Comparison of ENCODE assay signal across 8 mouse cellular contexts in genomic region chr11:55077331-55078231, GRCm38 (mm10). TPM values are rescaled to one million over a fixed set of nuclear protein-coding genes. Genes with fewer than 3 reads are reported as not detected.
DNase-seq lines count a peak whose midpoint lies in the region; ATAC-seq and TF ChIP-seq lines count a peak whose summit lies in the region.

Gene Ccdc69, minus strand, starts transcription at chr11:55078131.

- peak; percentile 57 for ATAC-seq in forebrain, embryonic 13.5 days

- peak within 1 kb of the TSS; percentile 59 to 64 for H3K4me3 ChIP-seq in ES-E14 (ENCODE audit: insufficient read depth in 1 of 2, low read depth in 1 of 2, low read length in 2 of 2, poor library complexity in 1 of 2, severe bottlenecking in 1 of 2)
- peak within 1 kb of the TSS; percentile 41 for H3K4me3 ChIP-seq in forebrain, embryonic 13.5 days
- H3K4me3 ChIP-seq in limb, embryonic 10.5 days: peak within 1 kb of the TSS; percentile 60
- peak within 1 kb of the TSS; percentile 63 for H3K4me3 ChIP-seq in midbrain, embryonic 10.5 days

- peak within 1 kb of the TSS; percentile 48 for H3K9ac ChIP-seq in ES-E14 (ENCODE audit: insufficient read depth, low read depth, low read length, poor library complexity, severe bottlenecking)
- H3K9ac ChIP-seq in forebrain, embryonic 13.5 days: peak within 1 kb of the TSS; percentile 64

- H3K9me3 ChIP-seq in ES-E14 (ENCODE audit: control insufficient read depth, insufficient read depth, low read depth, low read length): no peaks in the 10 kb centered on the region
- 0 out of 2 replicates have a peak, but pooled peaks cover 4% of the 10 kb centered on the region for H3K9me3 ChIP-seq in forebrain, embryonic 13.5 days (replicated peaks)
- no peaks in the 10 kb centered on the region for H3K9me3 ChIP-seq in limb, embryonic 10.5 days (replicated peaks)
- H3K9me3 ChIP-seq in midbrain, embryonic 10.5 days (replicated peaks): peaks cover 5% of the 10 kb centered on the region; the same call in 1 of the 2 replicates

- peaks cover 20% of the 10 kb centered on the region for H3K27me3 ChIP-seq in forebrain, embryonic 13.5 days
- H3K27me3 ChIP-seq in limb, embryonic 10.5 days (ENCODE audit: low read depth, poor library complexity, severe bottlenecking): peaks cover 40% of the 10 kb centered on the region
- H3K27me3 ChIP-seq in midbrain, embryonic 10.5 days (ENCODE audit: low read depth, poor library complexity, severe bottlenecking): peaks cover 40% of the 10 kb centered on the region

- no peak within 1 kb of the TSS for H3K27ac ChIP-seq in ES-E14 (ENCODE audit: insufficient read depth, low read depth, low read length, poor library complexity, severe bottlenecking)
- no peak within 1 kb of the TSS for H3K27ac ChIP-seq in forebrain, embryonic 13.5 days
- peak within 1 kb of the TSS; percentile 21; the same call in 1 of the 2 replicates for H3K27ac ChIP-seq in limb, embryonic 10.5 days
- peak within 1 kb of the TSS; percentile 69 for H3K27ac ChIP-seq in midbrain, embryonic 10.5 days (replicated peaks)

- in situ Hi-C loops in ES-E14 (cut with MboI; ENCODE audit: low sequenced_read_pairs in 2 of 2, unreplicated experiment in 2 of 2): no loop called here

- DNase-seq in ES-E14 (ENCODE audit: low read depth, low spot score): no peak
- peak; percentile 56 for DNase-seq in c-Kit-positive CD71-negative TER-119-negative erythroid progenitor cells, embryonic 14.5 days (ENCODE audit: low read depth)
- peak; percentile 68 for DNase-seq in heart, postnatal 4 days
- peak; percentile 67 for DNase-seq in limb, embryonic 10.5 days (ENCODE audit: low spot score)
- peak; percentile 52 for DNase-seq in midbrain, embryonic 10.5 days (ENCODE audit: low spot score)
- DNase-seq in right cerebral cortex, postnatal 4 days: peak; percentile 47
- no peak for DNase-seq in layer of hippocampus, adult 11-12 months (ENCODE audit: low spot score)

- H3K4me2 ChIP-seq in forebrain, embryonic 13.5 days: peak within 1 kb of the TSS; percentile 87

- under 1% methylated on average over 50 of the region's 50 CpGs for WGBS in forebrain, embryonic 13.5 days
- under 1% methylated on average over 50 of the region's 50 CpGs for WGBS in limb, embryonic 10.5 days
- WGBS in midbrain, embryonic 10.5 days: 1% methylated on average over 50 of the region's 50 CpGs

- H3K36me3 ChIP-seq in ES-E14 (ENCODE audit: control insufficient read depth, insufficient read depth, low read length, poor library complexity, severe bottlenecking): no peaks in the 10 kb centered on the region
- no peaks in the 10 kb centered on the region for H3K36me3 ChIP-seq in forebrain, embryonic 13.5 days (ENCODE audit: poor library complexity, severe bottlenecking)
- H3K36me3 ChIP-seq in limb, embryonic 10.5 days: no peaks in the 10 kb centered on the region
- no peaks in the 10 kb centered on the region for H3K36me3 ChIP-seq in midbrain, embryonic 10.5 days

- H3K4me1 ChIP-seq in ES-E14 (ENCODE audit: control insufficient read depth in 2 of 2, insufficient read depth in 2 of 2, low read length in 2 of 2, poor library complexity in 1 of 2): no peaks in the 10 kb centered on the region
- H3K4me1 ChIP-seq in forebrain, embryonic 13.5 days: peaks cover 18% of the 10 kb centered on the region
- peaks cover 22% of the 10 kb centered on the region for H3K4me1 ChIP-seq in limb, embryonic 10.5 days
- H3K4me1 ChIP-seq in midbrain, embryonic 10.5 days: peaks cover 19% of the 10 kb centered on the region

TF ChIP-seq in ES-E14, 5 proteins besides CTCF, POLR2A, EP300 and RAD21:
- no peak for TF ChIP-seq ZC3H11A (IDR thresholded peaks at IDR 0.05; ENCODE audit: borderline replicate concordance, low read depth, low read length)
- TF ChIP-seq CHD2 (IDR thresholded peaks at IDR 0.05; ENCODE audit: low read depth, low read length): no peak
TF ChIP-seq in ES-E14: peak in this region for 0.

RNA-seq across cellular contexts. Expression of gene Ccdc69, which starts in this region (rescaled TPM):
- total RNA-seq in ES-E14 (2012; rRNA removed): 0.16 and 0.22 TPM in 2 replicates
- 0.23 and 0.43 TPM in 2 replicates for polyA plus RNA-seq in forebrain, embryonic 13.5 days (2015; fragmentation: Nextera tagmentation; extraction: Ambion mirVana)
- total RNA-seq in heart, postnatal 4 days (2021): 10 to 100 TPM in 1 of 2 experiments, 1 to 10 TPM in 1; 9.2 to 12.2 TPM
- polyA plus RNA-seq in limb, embryonic 10.5 days (2016; fragmentation: Nextera tagmentation; extraction: Ambion mirVana): 0.61 and 0.85 TPM in 2 replicates
- 0.34 and 0.39 TPM in 2 replicates for polyA plus RNA-seq in midbrain, embryonic 10.5 days (2016; fragmentation: Nextera tagmentation; extraction: Ambion mirVana)

Comparison
In these comparisons a context has a peak if more than half of its experiments do, and no peak if none do; other contexts are left out.
1. Peak in ATAC-seq, H3K4me3 ChIP-seq, H3K9ac ChIP-seq and H3K4me2 ChIP-seq in forebrain, embryonic 13.5 days; RNA of the gene not detected or under 1 TPM.
2. Peak in DNase-seq, H3K4me3 ChIP-seq and H3K27ac ChIP-seq in limb, embryonic 10.5 days; RNA of the gene not detected or under 1 TPM.
3. Peak in DNase-seq, H3K4me3 ChIP-seq and H3K27ac ChIP-seq in midbrain, embryonic 10.5 days; RNA of the gene not detected or under 1 TPM.
4. DNase-seq: peak in c-Kit-positive CD71-negative TER-119-negative erythroid progenitor cells, embryonic 14.5 days (single experiment), heart, postnatal 4 days (single experiment) and right cerebral cortex, postnatal 4 days (single experiment); none in ES-E14 (single experiment) and layer of hippocampus, adult 11-12 months (single experiment).
5. Peak in every context shown above with its lines, with median percentiles within 50 percentile points of each other: H3K4me3 ChIP-seq.